Mouse (Mus musculus) midbrain, embryonic 14.5 days (tissue): ENCODE results near the gene Snx25. TPM values are rescaled to one million over a fixed set of nuclear protein-coding genes. Genes with fewer than 3 reads are reported as not detected.

ENCODE experiments used
- ATAC-seq: fragments of 200-750 bp; cut with Nextera tagmentation; 2 replicates; pipeline ENCODE4 v1.8.0; 2017; ENCODE audit warnings: moderate number of reproducible peaks, moderate library complexity; ENCODE audit not compliant: low FRiP score, low TSS enrichment
- DNase-seq: peaks from one replicate; pipeline ENCODE4 v3.0.0-alpha.2; 2015
- H3K27ac ChIP-seq: fragments of 300-500 bp; sonication (generic); replicated peaks from 2 replicates; pipeline ENCODE4 v1.5.1; 2014; ENCODE audit warnings: mild to moderate bottlenecking, low read depth, low read length, moderate library complexity
- H3K27me3 ChIP-seq: fragments of 300-500 bp; sonication (generic); 2 replicates; pipeline ENCODE4 v1.6.1; 2014; ENCODE audit warnings: low read length, control low read depth, mixed read lengths; ENCODE audit not compliant: control insufficient read depth, insufficient read depth
- H3K36me3 ChIP-seq: fragments of 300-500 bp; sonication (generic); 2 replicates; pipeline ENCODE4 v1.6.1; 2014; ENCODE audit warnings: low read length, control low read depth; ENCODE audit not compliant: control insufficient read depth, insufficient read depth
- H3K4me1 ChIP-seq: fragments of 300-500 bp; sonication (generic); 2 replicates; pipeline ENCODE4 v1.6.1; 2014; ENCODE audit warnings: mild to moderate bottlenecking, antibody characterized with exemption, low read length, control low read depth; ENCODE audit not compliant: control insufficient read depth, insufficient read depth
- H3K4me2 ChIP-seq: fragments of 300-500 bp; sonication (generic); 2 replicates; pipeline ENCODE4 v1.6.1; 2014; ENCODE audit warnings: mild to moderate bottlenecking, low read length, moderate library complexity
- H3K4me3 ChIP-seq: fragments of 300-500 bp; sonication (generic); replicated peaks from 2 replicates; pipeline ENCODE4 v1.5.1; 2014; ENCODE audit warnings: low read depth, low read length
- H3K9ac ChIP-seq: fragments of 300-500 bp; sonication (generic); replicated peaks from 2 replicates; pipeline ENCODE4 v1.6.1; 2014; ENCODE audit warnings: mild to moderate bottlenecking, low read length, moderate library complexity
- H3K9me3 ChIP-seq: fragments of 300-500 bp; sonication (generic); 2 replicates; pipeline ENCODE4 v1.6.1; 2016; ENCODE audit warnings: low read length, control low read depth, mixed read lengths; ENCODE audit not compliant: control insufficient read depth
- WGBS: fragments of 180-500 bp; shearing (Covaris S2); extraction: QIAGEN DNeasy Blood & Tissue Kit; methylation state at CpG from one replicate; pipeline ENCODE4 v1.1.7; 2014; 5-methylcytosine and 5-hydroxymethylcytosine counted together
- polyA plus RNA-seq: library from polyadenylated mRNA; unstranded; fragments of >200 nt; fragmentation: Nextera tagmentation; extraction: Ambion mirVana; gene quantifications from 2 replicates; pipeline ENCODE4 v1.2.1, GENCODE M21; 2014

The Snx25 gene
- polyA plus RNA-seq, 1 experiment from 2014 or later, result 14.0 TPM

- Histone ChIP-seq H3K4me1 (no peaks in the 10 kb centered on the region), H3K9ac (no peak overlapping the region), H3K4me2 (peak overlapping the region; percentile 43), H3K36me3 (no peaks in the 10 kb centered on the region), H3K27me3 (no peaks in the 10 kb centered on the region), H3K4me3 (no peak overlapping the region; the same call in 1 of the 2 replicates), H3K27ac (no peak overlapping the region), H3K9me3 (no peaks in the 10 kb centered on the region)
- 13% methylated on average over 17 of the region's 17 CpGs for WGBS
- ATAC-seq, result no peak
- DNase-seq, result peak; percentile 61
These were observed 140.9 kb downstream of the Snx25 start for GRCm38 (mm10) chr8:46010746-46011680.

DNA sequence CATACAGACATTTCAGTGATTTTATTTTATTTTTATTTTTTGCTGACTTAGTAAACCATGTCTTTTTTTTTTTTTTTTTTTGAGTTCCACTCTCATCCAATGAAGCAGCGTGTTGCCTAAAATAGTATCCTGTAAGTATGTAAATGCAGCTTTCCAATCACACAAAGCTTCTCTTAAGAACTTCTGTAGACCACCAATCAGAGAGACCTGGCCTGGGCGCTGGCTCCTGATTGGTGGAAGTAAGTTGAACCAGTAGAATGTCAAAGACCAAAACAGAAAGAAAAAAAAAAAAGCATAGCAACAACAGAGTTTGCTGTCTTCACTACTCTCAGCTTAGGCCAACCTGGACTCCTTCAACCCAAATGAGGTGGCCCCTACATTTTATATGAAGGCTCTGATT lies 141.7 kb downstream of the Snx25 start:
- Histone ChIP-seq H3K4me3 (no peak overlapping the region), H3K27ac (no peak overlapping the region), H3K4me1 (no peaks in the 10 kb centered on the region), H3K4me2 (peak overlapping the region; percentile 43), H3K36me3 (no peaks in the 10 kb centered on the region), H3K9ac (no peak overlapping the region), H3K27me3 (no peaks in the 10 kb centered on the region), H3K9me3 (no peaks in the 10 kb centered on the region)
- DNase-seq, result peak; percentile 20
- no peak for ATAC-seq
- 53% methylated on average over 2 of the region's 2 CpGs for WGBS

DNA sequence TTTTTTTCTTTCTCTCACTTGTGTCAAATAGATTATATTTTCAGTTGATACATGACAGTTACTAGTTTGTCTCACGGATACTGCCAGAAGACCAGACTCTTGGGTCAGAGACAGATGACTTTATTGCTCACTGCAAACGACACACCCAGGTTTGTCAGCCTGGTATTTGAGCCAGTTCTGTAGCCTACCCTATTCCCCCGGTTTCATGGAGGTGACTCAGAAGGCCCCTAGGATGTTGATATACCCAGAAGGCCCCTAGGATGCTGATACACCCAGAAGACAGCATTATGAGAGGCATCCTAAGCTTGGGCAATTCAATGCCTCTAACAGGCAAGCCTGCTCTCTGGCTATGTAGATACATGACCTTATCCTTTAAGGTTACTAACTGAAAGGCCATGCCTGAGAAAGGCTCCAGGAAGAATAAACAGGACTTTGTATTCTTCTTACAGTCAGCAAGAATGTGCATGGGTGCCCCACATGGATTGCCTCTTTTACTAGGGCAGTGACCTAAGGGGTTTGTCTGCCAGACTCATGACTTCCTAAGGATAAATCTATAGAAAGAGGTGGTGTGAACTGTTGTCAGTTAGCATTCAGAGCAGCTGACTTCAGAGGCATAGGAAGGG lies 144.8 kb downstream of the Snx25 start:
- Histone ChIP-seq H3K9me3 (no peaks in the 10 kb centered on the region), H3K27ac (no peak overlapping the region), H3K36me3 (no peaks in the 10 kb centered on the region), H3K4me2 (no peak overlapping the region), H3K27me3 (no peaks in the 10 kb centered on the region), H3K4me1 (no peaks in the 10 kb centered on the region), H3K9ac (no peak overlapping the region), H3K4me3 (no peak overlapping the region)
- no peak for ATAC-seq
- DNase-seq, result no peak
- WGBS, result 79% methylated on average over 3 of the region's 3 CpGs

DNA sequence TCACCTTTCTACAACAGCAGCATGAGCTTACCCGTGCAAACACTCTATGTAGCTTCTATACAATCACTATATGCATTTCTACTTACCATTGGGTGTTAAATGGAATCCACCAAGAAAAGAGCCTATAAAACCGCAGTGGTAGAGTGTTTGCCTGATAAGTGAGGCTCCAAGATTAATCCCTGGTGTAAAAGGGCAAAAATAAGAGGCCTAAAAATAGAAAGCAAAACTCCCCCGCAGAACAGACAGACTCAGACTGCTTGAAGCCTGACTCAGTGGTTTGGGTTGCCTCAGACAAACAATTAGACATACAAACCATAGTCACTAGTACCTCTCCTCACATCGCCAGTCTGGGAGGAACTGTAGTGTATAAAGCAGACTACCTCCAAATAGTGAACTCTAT lies 146.4 kb downstream of the Snx25 start, which contains the start of gene Ankrd37:
Gene Ankrd37, minus strand, starts transcription at position 112 of the 400 bp plus-strand sequence.
- Histone ChIP-seq H3K4me2 (no peak within 1 kb of the TSS), H3K4me1 (no peaks in the 10 kb centered on the region; the same call in 1 of the 2 replicates), H3K27ac (no peak within 1 kb of the TSS), H3K9me3 (no peaks in the 10 kb centered on the region), H3K4me3 (no peak within 1 kb of the TSS), H3K9ac (no peak within 1 kb of the TSS), H3K27me3 (no peaks in the 10 kb centered on the region), H3K36me3 (no peaks in the 10 kb centered on the region)
- DNase-seq, result no peak
- ATAC-seq, result no peak
- 76% methylated on average over 4 of the region's 4 CpGs for WGBS

- H3K36me3 ChIP-seq, result peaks cover 22% of the 10 kb centered on the region
- peak overlapping the region; percentile 58 for H3K4me3 ChIP-seq
- DNase-seq (peak; percentile 99), ATAC-seq (peak; percentile 98)
- 3% methylated on average over 55 of the region's 55 CpGs for WGBS
- no peaks in the 10 kb centered on the region for H3K27me3 ChIP-seq
- H3K9me3 ChIP-seq, result no peaks in the 10 kb centered on the region
- peak overlapping the region; percentile 83 for H3K4me2 ChIP-seq
- peak overlapping the region; percentile 96 for H3K9ac ChIP-seq
- H3K4me1 ChIP-seq, result no peaks in the 10 kb centered on the region; the same call in none of the 2 replicates
- H3K27ac ChIP-seq, result peak overlapping the region; percentile 100
These were observed 151.9 kb downstream of the Snx25 start for GRCm38 (mm10) chr8:45999784-46000705.

GRCm38 (mm10) chr8:45999138-45999783 lies 152.7 kb downstream of the Snx25 start, which contains the start of gene Lrp2bp:
Gene Lrp2bp, plus strand, starts transcription at chr8:45999303.
- Histone ChIP-seq H3K27ac (peak within 1 kb of the TSS; percentile 100), H3K27me3 (no peaks in the 10 kb centered on the region), H3K4me1 (no peaks in the 10 kb centered on the region; the same call in none of the 2 replicates), H3K9ac (peak within 1 kb of the TSS; percentile 96), H3K4me3 (peak within 1 kb of the TSS; percentile 58), H3K4me2 (peak within 1 kb of the TSS; percentile 83), H3K9me3 (no peaks in the 10 kb centered on the region), H3K36me3 (peaks cover 25% of the 10 kb centered on the region)
- 2% methylated on average over 22 of the region's 22 CpGs for WGBS
- no peak for ATAC-seq
- DNase-seq, result no peak

DNA sequence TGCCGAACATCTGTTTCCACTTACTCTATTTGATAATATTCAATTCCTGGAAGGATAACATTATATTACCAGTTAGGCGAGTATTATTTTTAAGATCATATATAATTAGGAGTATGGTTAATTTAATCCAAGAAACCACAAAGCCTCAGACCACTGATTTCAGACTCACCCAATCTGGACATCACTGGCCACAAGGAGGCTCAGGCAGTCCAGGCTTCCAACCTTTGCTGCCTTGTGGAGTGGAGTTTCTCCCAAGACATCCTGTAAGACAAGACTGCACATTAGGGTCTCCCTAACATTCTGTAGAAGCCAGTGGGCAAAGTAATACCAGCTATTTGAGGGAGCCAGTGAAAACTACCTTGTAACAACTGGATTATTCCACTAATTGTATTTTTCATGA lies 153.7 kb downstream of the Snx25 start:
- peak overlapping the region; percentile 83 for H3K4me2 ChIP-seq
- no peaks in the 10 kb centered on the region; the same call in none of the 2 replicates for H3K4me1 ChIP-seq
- no peaks in the 10 kb centered on the region for H3K9me3 ChIP-seq
- H3K27ac ChIP-seq, result no peak overlapping the region
- H3K36me3 ChIP-seq, result peaks cover 29% of the 10 kb centered on the region
- H3K27me3 ChIP-seq, result no peaks in the 10 kb centered on the region
- WGBS, result 93% methylated on average over 2 of the region's 2 CpGs
- DNase-seq, result no peak
- no peak overlapping the region for H3K9ac ChIP-seq
- no peak for ATAC-seq
- H3K4me3 ChIP-seq, result no peak overlapping the region

GRCm38 (mm10) chr8:45995576-45995975 lies 156.4 kb downstream of the Snx25 start:
- Histone ChIP-seq H3K27ac (no peak overlapping the region), H3K36me3 (peaks cover 34% of the 10 kb centered on the region), H3K4me2 (no peak overlapping the region), H3K9me3 (no peaks in the 10 kb centered on the region), H3K9ac (no peak overlapping the region), H3K27me3 (no peaks in the 10 kb centered on the region), H3K4me1 (no peaks in the 10 kb centered on the region; the same call in none of the 2 replicates), H3K4me3 (no peak overlapping the region)
- DNase-seq (no peak), ATAC-seq (no peak)
- 92% methylated on average over 3 of the region's 3 CpGs for WGBS
